Mouse (Mus musculus): ENCODE results near the gene Itih3.

DNA sequence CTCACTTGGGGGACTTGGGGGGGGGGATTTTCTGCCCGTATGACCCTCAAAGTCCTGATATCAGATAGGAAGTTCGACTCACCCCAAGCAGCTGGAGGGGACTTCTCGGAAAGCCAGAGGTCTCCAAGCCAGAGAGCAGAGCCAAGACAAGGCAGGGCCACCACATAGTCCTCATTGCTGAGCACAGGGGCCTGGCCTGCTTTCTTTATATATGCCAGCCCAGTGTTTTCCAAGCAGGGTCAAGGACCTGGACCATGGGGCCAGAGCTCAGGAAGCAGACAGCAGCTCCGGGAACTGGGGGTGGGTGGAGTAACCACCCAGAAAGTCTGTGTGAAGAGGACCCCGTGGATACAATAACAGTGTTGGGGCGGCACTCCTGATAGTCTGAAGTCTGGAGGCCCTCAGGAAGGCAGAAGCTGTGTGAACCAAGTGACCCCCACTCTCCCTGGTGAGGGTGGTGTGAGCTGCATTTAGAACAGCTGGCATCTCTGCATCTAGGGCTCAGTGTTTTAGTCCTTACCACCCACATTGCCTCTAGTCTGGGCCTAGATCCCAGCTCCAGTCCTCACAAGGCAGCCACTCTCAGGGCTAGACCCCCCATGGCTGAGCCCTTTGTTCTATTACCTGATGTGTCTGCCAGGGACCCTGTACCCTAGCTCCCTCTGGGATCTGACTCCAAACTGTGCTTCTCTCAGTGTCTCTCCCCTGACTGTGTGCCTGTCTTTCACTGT lies at the start of gene Itih3:
- TF ChIP-seq CTCF (IDR thresholded peaks at IDR 0.05; ENCODE audit: borderline replicate concordance, control insufficient read depth, extremely low read depth, insufficient read depth, low read length, poor library complexity) (no peak), POLR2A (IDR thresholded peaks at IDR 0.05; ENCODE audit: control insufficient read depth, extremely low read depth, insufficient read depth, low read length, poor library complexity) (no peak)
